ENCODE assay signal across 7 mouse cellular contexts in the genomic region with DNA sequence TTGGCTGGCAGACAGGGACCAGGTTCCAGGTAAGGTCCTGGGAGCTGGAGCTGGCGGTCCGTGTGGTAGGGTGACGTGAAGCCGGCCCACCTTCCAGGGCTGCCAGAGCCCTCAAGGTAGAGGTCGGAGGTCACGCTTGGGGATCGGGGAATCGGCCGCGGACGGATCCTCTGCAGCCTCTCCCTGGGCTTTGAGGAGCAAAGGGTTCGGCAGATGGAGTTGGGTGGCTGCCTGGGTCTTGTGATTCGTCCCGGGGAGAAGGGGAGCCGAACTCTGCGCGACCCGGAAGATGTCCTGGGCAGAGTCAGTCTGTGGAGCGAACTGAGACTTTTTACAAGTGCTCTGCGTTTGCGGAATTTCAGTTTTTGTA. TPM values are rescaled to one million over a fixed set of nuclear protein-coding genes. Genes with fewer than 3 reads are reported as not detected.
DNase-seq lines count a peak whose midpoint lies in the region; ATAC-seq and TF ChIP-seq lines count a peak whose summit lies in the region.

No protein-coding gene starts in this region.

- intact Hi-C loops in left cerebral cortex, postnatal 4 days (cut with DNase I) = no loop called here

- H3K4me3 ChIP-seq in lung, embryonic 15.5 days = peak overlapping the region; percentile 91
- H3K4me3 ChIP-seq in embryonic fibroblast, embryonic 13.5 days (ENCODE audit: insufficient read depth, low read length) = peak overlapping the region; percentile 78
- peak overlapping the region; percentile 65 for H3K4me3 ChIP-seq in intestine, embryonic 15.5 days (replicated peaks)
- peak overlapping the region; percentile 98 for H3K4me3 ChIP-seq in midbrain, embryonic 15.5 days

- no peaks in the 10 kb centered on the region for H3K36me3 ChIP-seq in lung, embryonic 15.5 days
- no peaks in the 10 kb centered on the region for H3K36me3 ChIP-seq in intestine, embryonic 15.5 days
- H3K36me3 ChIP-seq in midbrain, embryonic 15.5 days (replicated peaks) = no peaks in the 10 kb centered on the region

- WGBS in lung, embryonic 15.5 days = under 1% methylated on average over 21 of the region's 21 CpGs
- under 1% methylated on average over 21 of the region's 21 CpGs for WGBS in intestine, embryonic 15.5 days
- under 1% methylated on average over 21 of the region's 21 CpGs for WGBS in midbrain, embryonic 15.5 days

- H3K9me3 ChIP-seq in lung, embryonic 15.5 days = no peaks in the 10 kb centered on the region
- no peaks in the 10 kb centered on the region for H3K9me3 ChIP-seq in intestine, embryonic 15.5 days
- H3K9me3 ChIP-seq in midbrain, embryonic 15.5 days = no peaks in the 10 kb centered on the region

- no peak; the same call in 1 of the 2 replicates for ATAC-seq in lung, embryonic 15.5 days (ENCODE audit: borderline replicate concordance, extremely low read depth, low FRiP score, low TSS enrichment)
- peak; percentile 89 for ATAC-seq in intestine, embryonic 15.5 days
- ATAC-seq in midbrain, embryonic 15.5 days (replicated peaks) = peak; percentile 82

- H3K4me1 ChIP-seq in lung, embryonic 15.5 days = peaks cover 8% of the 10 kb centered on the region; the same call in 1 of the 2 replicates
- no peaks in the 10 kb centered on the region for H3K4me1 ChIP-seq in embryonic fibroblast, embryonic 13.5 days (ENCODE audit: control insufficient read depth, insufficient read depth, low read length)
- no peaks in the 10 kb centered on the region for H3K4me1 ChIP-seq in intestine, embryonic 15.5 days (replicated peaks)
- H3K4me1 ChIP-seq in midbrain, embryonic 15.5 days = peaks cover 12% of the 10 kb centered on the region

- TF ChIP-seq CTCF in embryonic fibroblast, embryonic 13.5 days (IDR thresholded peaks at IDR 0.05; ENCODE audit: borderline replicate concordance, insufficient read depth, low read length) = no peak

- no peak for TF ChIP-seq POLR2A in embryonic fibroblast, embryonic 13.5 days (IDR thresholded peaks at IDR 0.05; ENCODE audit: low read depth, low read length)

- no peak for DNase-seq in lung, postnatal 4 days
- no peak for DNase-seq in left cerebral cortex, postnatal 4 days
- no peak for DNase-seq in layer of hippocampus, postnatal 36 days

- no peaks in the 10 kb centered on the region; the same call in 1 of the 2 replicates for H3K27me3 ChIP-seq in lung, embryonic 15.5 days
- H3K27me3 ChIP-seq in intestine, embryonic 15.5 days (replicated peaks) = no peaks in the 10 kb centered on the region
- no peaks in the 10 kb centered on the region for H3K27me3 ChIP-seq in midbrain, embryonic 15.5 days (replicated peaks)

- H3K9ac ChIP-seq in lung, embryonic 15.5 days = peak overlapping the region; percentile 76
- peak overlapping the region; percentile 74 for H3K9ac ChIP-seq in intestine, embryonic 15.5 days
- peak overlapping the region; percentile 82 for H3K9ac ChIP-seq in midbrain, embryonic 15.5 days

- peak overlapping the region; percentile 10; the same call in 1 of the 2 replicates for H3K27ac ChIP-seq in lung, embryonic 15.5 days
- H3K27ac ChIP-seq in embryonic fibroblast, embryonic 13.5 days (ENCODE audit: insufficient read depth, low read length) = no peak overlapping the region
- peak overlapping the region; percentile 46; the same call in 1 of the 2 replicates for H3K27ac ChIP-seq in intestine, embryonic 15.5 days
- peak overlapping the region; percentile 74 for H3K27ac ChIP-seq in midbrain, embryonic 15.5 days

- H3K4me2 ChIP-seq in lung, embryonic 15.5 days = peak overlapping the region; percentile 68
- peak overlapping the region; percentile 68 for H3K4me2 ChIP-seq in intestine, embryonic 15.5 days (replicated peaks)
- peak overlapping the region; percentile 58 for H3K4me2 ChIP-seq in midbrain, embryonic 15.5 days

RNA-seq across cellular contexts. Expression of gene Mrps9, which starts 0.3 kb away (rescaled TPM):
- 46.6 and 47.2 TPM in 2 replicates for polyA plus RNA-seq in lung, embryonic 15.5 days (2015; fragmentation: Nextera tagmentation; extraction: Ambion mirVana)
- polyA plus RNA-seq in embryonic fibroblast, embryonic 13.5 days (2011; ENCODE audit: insufficient read length, low read depth, missing spikeins) = 30.9 and 33.4 TPM in 2 replicates
- polyA plus RNA-seq in intestine, embryonic 15.5 days (2015; fragmentation: Nextera tagmentation; extraction: Ambion mirVana) = 60.3 and 62.4 TPM in 2 replicates
- 29.3 and 35.4 TPM in 2 replicates for polyA plus RNA-seq in midbrain, embryonic 15.5 days (2015; fragmentation: Nextera tagmentation; extraction: Ambion mirVana)
- 10 to 100 TPM; 34.6 to 38.3 TPM for total RNA-seq in left cerebral cortex, postnatal 4 days (2021)
- 10 to 100 TPM; 45.9 to 48.2 TPM for total RNA-seq in layer of hippocampus, postnatal 36 days (2021)
